Comparison of ENCODE assay signal across 21 mouse cellular contexts in genomic region chr3:52170847-52171246, GRCm38 (mm10).
A peak's percentile ranks its signal among the peaks of the same experiment; 100 is the strongest.
DNase-seq lines count a peak whose midpoint lies in the region; ATAC-seq lines count a peak whose summit lies in the region.
"Had no signal": no experiment of that assay in that cellular context is flagged by ENCODE, and none has a peak within 500 bp of the region (broad histone marks: within the 10 kb centered on the region; RNA-seq: fewer than 3 reads in every experiment).

No protein-coding gene starts in this region.

- no peak overlapping the region for H3K27ac ChIP-seq in intestine, embryonic 15.5 days
- H3K27ac ChIP-seq in liver, embryonic 11.5 days (ENCODE audit: low read depth, low read length), result no peak overlapping the region
- H3K27ac ChIP-seq: embryonic facial prominence, embryonic 10.5 days; embryonic facial prominence, embryonic 12.5 days; forebrain, embryonic 13.5 days had no signal

- peak; percentile 64 for ATAC-seq in CD4-positive, CD25-positive, alpha-beta regulatory T cell, adult 4 months
- peak; percentile 36 for ATAC-seq in activated CD4-positive, CD25-positive, alpha-beta regulatory T cell, adult 4 months
- ATAC-seq in inflammation-experienced regulatory T-cells, adult 6 months, result peak; percentile 74
- no peak for ATAC-seq in intestine, embryonic 15.5 days
- ATAC-seq in liver, embryonic 11.5 days (replicated peaks; ENCODE audit: low FRiP score), result no peak
- ATAC-seq: forebrain, embryonic 13.5 days; forebrain, embryonic 16.5 days; Patski had no signal

- no peak overlapping the region for H3K4me2 ChIP-seq in intestine, embryonic 15.5 days (replicated peaks)
- no peak overlapping the region for H3K4me2 ChIP-seq in liver, embryonic 11.5 days
- H3K4me2 ChIP-seq: embryonic facial prominence, embryonic 12.5 days; forebrain, embryonic 13.5 days had no signal

- H3K4me1 ChIP-seq in intestine, embryonic 15.5 days (replicated peaks), result 0 out of 2 replicates have a peak, but pooled peaks cover 3% of the 10 kb centered on the region
- H3K4me1 ChIP-seq in liver, embryonic 11.5 days (replicated peaks; ENCODE audit: control insufficient read depth, insufficient read depth, low read length), result no peaks in the 10 kb centered on the region
- H3K4me1 ChIP-seq: embryonic facial prominence, embryonic 12.5 days had no signal

- WGBS in intestine, embryonic 15.5 days, result 86% methylated on average over 7 of the region's 7 CpGs
- WGBS in liver, embryonic 11.5 days, result 87% methylated on average over 7 of the region's 7 CpGs

- H3K9ac ChIP-seq in intestine, embryonic 15.5 days, result no peak overlapping the region
- no peak overlapping the region for H3K9ac ChIP-seq in liver, embryonic 11.5 days (ENCODE audit: low read depth, low read length)
- H3K9ac ChIP-seq: embryonic facial prominence, embryonic 12.5 days; forebrain, embryonic 13.5 days had no signal

- no peak overlapping the region for H3K4me3 ChIP-seq in intestine, embryonic 15.5 days (replicated peaks)
- H3K4me3 ChIP-seq in liver, embryonic 11.5 days (ENCODE audit: low read depth, low read length), result no peak overlapping the region
- H3K4me3 ChIP-seq: embryonic facial prominence, embryonic 10.5 days; embryonic facial prominence, embryonic 12.5 days; forebrain, embryonic 13.5 days had no signal

- H3K9me3 ChIP-seq in intestine, embryonic 15.5 days, result no peaks in the 10 kb centered on the region
- no peaks in the 10 kb centered on the region for H3K9me3 ChIP-seq in liver, embryonic 11.5 days (ENCODE audit: control insufficient read depth, low read length)
- H3K9me3 ChIP-seq: embryonic facial prominence, embryonic 10.5 days; embryonic facial prominence, embryonic 12.5 days; forebrain, embryonic 13.5 days had no signal

- no peaks in the 10 kb centered on the region for H3K27me3 ChIP-seq in intestine, embryonic 15.5 days (replicated peaks)
- no peaks in the 10 kb centered on the region for H3K27me3 ChIP-seq in liver, embryonic 11.5 days (replicated peaks; ENCODE audit: control insufficient read depth, insufficient read depth, low read length)
- H3K27me3 ChIP-seq: embryonic facial prominence, embryonic 12.5 days; forebrain, embryonic 13.5 days; Patski had no signal

- peak; percentile 35 for DNase-seq in CD4-positive, CD25-positive, alpha-beta regulatory T cell, adult 2 months (ENCODE audit: low read depth, low spot score)
- DNase-seq in left cerebral cortex, adult 9 months (ENCODE audit: low spot score in 2 of 2), result no peak
- DNase-seq in Muller cell, postnatal 12 days (ENCODE audit: inconsistent ontology term), result no peak
- DNase-seq in liver, embryonic 11.5 days (ENCODE audit: low spot score), result no peak
- DNase-seq: adrenal gland, adult 8-10 months; adrenal gland, postnatal 14 days; adrenal gland, postnatal 36 days; cerebellum, adult 11-12 months; cerebellum, adult 2 months; cerebellum, adult 9-10 months; cerebellum, postnatal 10 days; cerebellum, postnatal 25 days had no signal

- no peaks in the 10 kb centered on the region for H3K36me3 ChIP-seq in intestine, embryonic 15.5 days
- no peaks in the 10 kb centered on the region for H3K36me3 ChIP-seq in liver, embryonic 11.5 days (ENCODE audit: control insufficient read depth, insufficient read depth, low read length)
- H3K36me3 ChIP-seq: embryonic facial prominence, embryonic 10.5 days; embryonic facial prominence, embryonic 12.5 days had no signal

Comparison
In these comparisons a context has a peak if more than half of its experiments do, and no peak if none do; other contexts are left out.
1. ATAC-seq: peak in CD4-positive, CD25-positive, alpha-beta regulatory T cell, adult 4 months (single experiment), activated CD4-positive, CD25-positive, alpha-beta regulatory T cell, adult 4 months (single experiment) and inflammation-experienced regulatory T-cells, adult 6 months (single experiment); none in intestine, embryonic 15.5 days (single experiment) and liver, embryonic 11.5 days (single experiment).